Comparison of ENCODE assay signal across 8 mouse cellular contexts in genomic region chr8:4677265-4678217, GRCm38 (mm10).
DNase-seq lines count a peak whose midpoint lies in the region; ATAC-seq lines count a peak whose summit lies in the region.

No protein-coding gene starts in this region.

- H3K27me3 ChIP-seq in heart, embryonic 14.5 days (ENCODE audit: control insufficient read depth, insufficient read depth, low read length): no peaks in the 10 kb centered on the region
- H3K27me3 ChIP-seq in liver, embryonic 13.5 days: no peaks in the 10 kb centered on the region
- H3K27me3 ChIP-seq in stomach, embryonic 16.5 days (ENCODE audit: control insufficient read depth, insufficient read depth, low read length): no peaks in the 10 kb centered on the region

- ATAC-seq in CD4-positive, CD25-positive, alpha-beta regulatory T cell, adult 4 months: peak; percentile 73
- peak; percentile 95 for ATAC-seq in heart, embryonic 14.5 days (ENCODE audit: insufficient number of reproducible peaks, insufficient read depth, low FRiP score, low read depth)
- peak; percentile 92 for ATAC-seq in liver, embryonic 13.5 days (ENCODE audit: low read depth)
- peak; percentile 95 for ATAC-seq in stomach, embryonic 16.5 days (ENCODE audit: insufficient read depth, low FRiP score)

- H3K27ac ChIP-seq in heart, embryonic 14.5 days (replicated peaks in 1 of 2; ENCODE audit: control insufficient read depth in 1 of 2, insufficient read depth in 1 of 2, low read depth in 2 of 2, low read length in 2 of 2): peak overlapping the region; percentile 97 to 98
- peak overlapping the region; percentile 90 for H3K27ac ChIP-seq in liver, embryonic 13.5 days
- peak overlapping the region; percentile 100 for H3K27ac ChIP-seq in stomach, embryonic 16.5 days (ENCODE audit: low read length)

- peak overlapping the region; percentile 71 to 80 for H3K4me3 ChIP-seq in heart, embryonic 14.5 days (ENCODE audit: control insufficient read depth in 1 of 2, insufficient read depth in 1 of 2, low read depth in 1 of 2, low read length in 2 of 2)
- H3K4me3 ChIP-seq in liver, embryonic 13.5 days (replicated peaks): peak overlapping the region; percentile 70
- peak overlapping the region; percentile 81 for H3K4me3 ChIP-seq in stomach, embryonic 16.5 days (replicated peaks; ENCODE audit: low read length)

- H3K4me1 ChIP-seq in heart, embryonic 14.5 days (ENCODE audit: control insufficient read depth in 2 of 2, insufficient read depth in 2 of 2, low read length in 2 of 2): 0 out of 4 replicates have a peak, but pooled peaks cover 0 to 4% of the 10 kb centered on the region in 2 experiments
- peaks cover 17% of the 10 kb centered on the region for H3K4me1 ChIP-seq in liver, embryonic 13.5 days (replicated peaks)
- H3K4me1 ChIP-seq in stomach, embryonic 16.5 days (ENCODE audit: control insufficient read depth, insufficient read depth, low read length): 0 out of 2 replicates have a peak, but pooled peaks cover 4% of the 10 kb centered on the region

- H3K9me3 ChIP-seq in heart, embryonic 14.5 days (ENCODE audit: control insufficient read depth, low read length): peaks cover 16% of the 10 kb centered on the region
- peaks cover 11% of the 10 kb centered on the region; the same call in 1 of the 2 replicates for H3K9me3 ChIP-seq in liver, embryonic 13.5 days (replicated peaks)
- peaks cover 8% of the 10 kb centered on the region; the same call in 1 of the 2 replicates for H3K9me3 ChIP-seq in stomach, embryonic 16.5 days (replicated peaks; ENCODE audit: control insufficient read depth, low read length)

- peak overlapping the region; percentile 69 for H3K4me2 ChIP-seq in heart, embryonic 14.5 days (ENCODE audit: low read length)
- peak overlapping the region; percentile 90 for H3K4me2 ChIP-seq in liver, embryonic 13.5 days
- peak overlapping the region; percentile 73 for H3K4me2 ChIP-seq in stomach, embryonic 16.5 days (ENCODE audit: low read depth, low read length)

- under 1% methylated on average over 71 of the region's 72 CpGs for WGBS in heart, embryonic 14.5 days
- under 1% methylated on average over 72 of the region's 72 CpGs for WGBS in liver, embryonic 13.5 days (ENCODE audit: insufficient replicate concordance)
- WGBS in stomach, embryonic 16.5 days: under 1% methylated on average over 72 of the region's 72 CpGs

- no peaks in the 10 kb centered on the region for H3K36me3 ChIP-seq in heart, embryonic 14.5 days (ENCODE audit: control insufficient read depth, insufficient read depth, low read length)
- no peaks in the 10 kb centered on the region for H3K36me3 ChIP-seq in liver, embryonic 13.5 days
- no peaks in the 10 kb centered on the region for H3K36me3 ChIP-seq in stomach, embryonic 16.5 days (ENCODE audit: control insufficient read depth, insufficient read depth, low read length)

- DNase-seq in c-Kit-negative CD71-positive TER-119-positive erythroid progenitor cells, embryonic 14.5 days (ENCODE audit: low read depth, low spot score): peak; percentile 80
- DNase-seq in fibroblast of lung, adult 2 months (ENCODE audit: low read depth): peak; percentile 98
- DNase-seq in kidney, postnatal 14 days: peak; percentile 98
- DNase-seq in liver, embryonic 13.5 days: peak; percentile 92
- DNase-seq in neural tube, embryonic 10.5 days (ENCODE audit: extremely low spot score, low spot score): peak; percentile 97

- H3K9ac ChIP-seq in heart, embryonic 14.5 days (ENCODE audit: low read length): peak overlapping the region; percentile 85
- H3K9ac ChIP-seq in liver, embryonic 13.5 days: peak overlapping the region; percentile 74
- peak overlapping the region; percentile 87 for H3K9ac ChIP-seq in stomach, embryonic 16.5 days (ENCODE audit: low read length)

Comparison
In these comparisons a context has a peak if more than half of its experiments do, and no peak if none do; other contexts are left out.
1. Peak in every context shown above with its lines: DNase-seq, ATAC-seq, H3K4me3 ChIP-seq and H3K27ac ChIP-seq.